Mouse (Mus musculus): Measurements from ENCODE around the gene Tmem139.

Tmem139 gene

DNA sequence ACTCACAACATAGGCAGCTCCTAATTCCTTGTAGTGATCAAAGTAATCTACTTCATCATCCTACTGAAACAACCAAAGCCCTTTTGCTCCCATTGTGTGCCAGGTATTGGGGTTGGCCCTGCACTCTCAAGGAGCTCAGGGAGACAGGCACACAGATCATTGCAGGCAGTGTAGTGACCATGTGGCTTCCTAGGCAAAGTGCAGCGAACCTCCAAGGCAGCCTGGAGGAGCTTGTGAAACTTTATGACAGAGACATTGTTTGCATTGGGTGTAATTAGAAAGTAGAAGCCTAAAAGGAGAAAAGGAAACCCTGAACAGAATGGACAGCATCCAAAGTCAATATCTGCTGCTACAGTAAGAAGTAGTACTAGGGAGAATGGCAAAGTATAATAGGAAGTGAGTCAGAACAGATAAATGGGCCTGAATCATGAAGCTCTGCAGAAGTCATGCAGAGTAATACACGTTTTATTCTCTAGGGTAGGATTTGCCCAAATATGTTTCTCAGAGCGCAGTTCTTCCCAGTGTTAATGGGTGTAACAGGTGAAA, 33.9 kb downstream of the Tmem139 start:
- TF ChIP-seq NANOG (IDR thresholded peaks at IDR 0.05; ENCODE audit: borderline replicate concordance, low read length) = no peak
- TF ChIP-seq CTCF (conservative IDR thresholded peaks at IDR 0.05; ENCODE audit: low read length) = no peak
- TF ChIP-seq POU5F1 (IDR thresholded peaks at IDR 0.05; ENCODE audit: borderline replicate concordance, low read length) = no peak
- Histone ChIP-seq H3K4me1 (replicated peaks; ENCODE audit: low read depth, low read length) (no peaks in the 10 kb centered on the region), H3K9me3 (ENCODE audit: low read length) (no peaks in the 10 kb centered on the region), H3K4me3 (replicated peaks; ENCODE audit: low read length) (no peak overlapping the region), H3K36me3 (ENCODE audit: insufficient read depth, low read length) (peaks cover 74% of the 10 kb centered on the region), H3K27me3 (ENCODE audit: insufficient read depth, low read length) (no peaks in the 10 kb centered on the region)

DNA sequence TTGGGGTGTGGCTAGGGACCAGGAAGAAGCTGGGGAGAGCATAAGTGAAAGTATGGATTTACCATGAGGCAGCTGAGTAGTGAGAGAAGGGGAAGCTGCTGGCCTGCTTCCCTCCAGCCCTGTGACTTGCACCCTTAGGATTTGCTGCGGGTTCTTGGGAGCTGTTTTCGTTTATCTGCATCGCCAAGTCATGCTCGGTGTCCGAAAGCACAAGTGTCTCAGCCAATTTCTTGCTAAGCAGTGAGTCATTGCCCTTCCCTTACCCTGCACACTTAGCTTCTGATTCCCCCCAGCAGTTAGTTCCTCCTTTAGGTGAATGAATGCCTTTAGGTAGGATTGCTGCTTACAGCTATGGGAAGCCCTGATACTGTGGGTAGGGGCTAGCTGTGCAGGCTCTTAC, 37.6 kb downstream of the Tmem139 start:
- Histone ChIP-seq H3K4me3 (replicated peaks; ENCODE audit: low read length) (no peak overlapping the region), H3K36me3 (ENCODE audit: insufficient read depth, low read length) (peaks cover 46% of the 10 kb centered on the region), H3K9me3 (ENCODE audit: low read length) (no peaks in the 10 kb centered on the region), H3K4me1 (replicated peaks; ENCODE audit: low read depth, low read length) (no peaks in the 10 kb centered on the region), H3K27me3 (ENCODE audit: insufficient read depth, low read length) (no peaks in the 10 kb centered on the region)
- TF ChIP-seq POU5F1 (IDR thresholded peaks at IDR 0.05; ENCODE audit: borderline replicate concordance, low read length) (no peak), NANOG (IDR thresholded peaks at IDR 0.05; ENCODE audit: borderline replicate concordance, low read length) (no peak), CTCF (conservative IDR thresholded peaks at IDR 0.05; ENCODE audit: low read length) (0 out of 2 replicates have a peak, but pooled peaks have one; percentile 2)

- no peaks in the 10 kb centered on the region for H3K4me1 ChIP-seq (replicated peaks; ENCODE audit: low read depth, low read length)
- no peaks in the 10 kb centered on the region for H3K27me3 ChIP-seq (ENCODE audit: insufficient read depth, low read length)
- H3K4me3 ChIP-seq (replicated peaks; ENCODE audit: low read length) = no peak overlapping the region
- H3K36me3 ChIP-seq (ENCODE audit: insufficient read depth, low read length) = peaks cover 69% of the 10 kb centered on the region
- no peaks in the 10 kb centered on the region for H3K9me3 ChIP-seq (ENCODE audit: low read length)
- TF ChIP-seq POU5F1 (IDR thresholded peaks at IDR 0.05; ENCODE audit: borderline replicate concordance, low read length) (no peak), NANOG (IDR thresholded peaks at IDR 0.05; ENCODE audit: borderline replicate concordance, low read length) (no peak), CTCF (conservative IDR thresholded peaks at IDR 0.05; ENCODE audit: low read length) (no peak)
These were observed 48.1 kb downstream of the Tmem139 start for GRCm38 (mm10) chr6:42309816-42310378.

- H3K4me3 ChIP-seq (replicated peaks; ENCODE audit: low read length) = no peak overlapping the region
- no peaks in the 10 kb centered on the region for H3K27me3 ChIP-seq (ENCODE audit: insufficient read depth, low read length)
- TF ChIP-seq CTCF (conservative IDR thresholded peaks at IDR 0.05; ENCODE audit: low read length) (no peak), NANOG (IDR thresholded peaks at IDR 0.05; ENCODE audit: borderline replicate concordance, low read length) (no peak), POU5F1 (IDR thresholded peaks at IDR 0.05; ENCODE audit: borderline replicate concordance, low read length) (no peak)
These were observed 48.8 kb downstream of the Tmem139 start for GRCm38 (mm10) chr6:42310427-42311053.

More at GRCm38 (mm10) chr6:42310427-42311053, 48.8 kb downstream of the Tmem139 start:
- H3K36me3 ChIP-seq (ENCODE audit: insufficient read depth, low read length) = peaks cover 66% of the 10 kb centered on the region
- no peaks in the 10 kb centered on the region for H3K9me3 ChIP-seq (ENCODE audit: low read length)
- H3K4me1 ChIP-seq (replicated peaks; ENCODE audit: low read depth, low read length) = no peaks in the 10 kb centered on the region

Data from E14TG2a.4 (cell line).